Comparison of ENCODE assay signal across 11 mouse cellular contexts in genomic region chr17:84119221-84120017, GRCm38 (mm10).
DNase-seq lines count a peak whose midpoint lies in the region; ATAC-seq and TF ChIP-seq lines count a peak whose summit lies in the region.
"Had no signal": no experiment of that assay in that cellular context is flagged by ENCODE, and none has a peak within 500 bp of the region (broad histone marks: within the 10 kb centered on the region; RNA-seq: fewer than 3 reads in every experiment).

No protein-coding gene starts in this region.

- peaks cover 15% of the 10 kb centered on the region for H3K4me1 ChIP-seq in heart, postnatal 0 days (ENCODE audit: control insufficient read depth, insufficient read depth)
- H3K4me1 ChIP-seq in megakaryocyte, embryonic 14.5 days = peaks cover 96% of the 10 kb centered on the region

- H3K9me3 ChIP-seq in heart, postnatal 0 days (replicated peaks; ENCODE audit: control insufficient read depth, low read length) = no peaks in the 10 kb centered on the region
- no peaks in the 10 kb centered on the region for H3K9me3 ChIP-seq in megakaryocyte, embryonic 14.5 days
- H3K9me3 ChIP-seq: embryonic facial prominence, embryonic 13.5 days had no signal

- TF ChIP-seq CTCF in heart, postnatal 0 days (IDR thresholded peaks at IDR 0.05; ENCODE audit: low read depth) = no peak

- no peak for ATAC-seq in heart, postnatal 0 days (ENCODE audit: insufficient read depth, low read depth)
- peak; percentile 38 for ATAC-seq in granulocyte monocyte progenitor cell, adult 5-6 weeks (replicated peaks; ENCODE audit: poor library complexity, severe bottlenecking)
- ATAC-seq: hindbrain, postnatal 0 days had no signal

- no peak overlapping the region for H3K9ac ChIP-seq in heart, postnatal 0 days (replicated peaks; ENCODE audit: low read depth, low read length)
- H3K9ac ChIP-seq: embryonic facial prominence, embryonic 13.5 days had no signal

- no peaks in the 10 kb centered on the region for H3K36me3 ChIP-seq in heart, postnatal 0 days (replicated peaks; ENCODE audit: control insufficient read depth, insufficient read depth, low read length)
- peaks cover 2% of the 10 kb centered on the region for H3K36me3 ChIP-seq in megakaryocyte, embryonic 14.5 days (replicated peaks; ENCODE audit: low read length)
- H3K36me3 ChIP-seq: embryonic facial prominence, embryonic 13.5 days had no signal

- H3K27ac ChIP-seq in heart, postnatal 0 days (ENCODE audit: low read depth) = peak overlapping the region; percentile 56; the same call in 1 of the 2 replicates
- H3K27ac ChIP-seq: embryonic facial prominence, embryonic 13.5 days; hindbrain, postnatal 0 days had no signal

- WGBS in heart, postnatal 0 days = 84% methylated on average over 16 of the region's 16 CpGs

- no peak for DNase-seq in heart, postnatal 0 days (ENCODE audit: low spot score)
- no peak for DNase-seq in heart, postnatal 14 days
- DNase-seq in thymus, postnatal 14 days = peak; percentile 93
- no peak for DNase-seq in embryo, embryonic 10 days (ENCODE audit: low spot score)
- DNase-seq in frontal cortex, postnatal 25 days (ENCODE audit: low spot score in 2 of 2) = no peak
- DNase-seq in left cerebral cortex, postnatal 14 days (ENCODE audit: low spot score in 2 of 2) = no peak
- DNase-seq: retina, postnatal 1 day had no signal

- TF ChIP-seq EP300 in heart, postnatal 0 days (IDR thresholded peaks at IDR 0.05; ENCODE audit: low read depth) = no peak

- intact Hi-C loops in heart, postnatal 14 days (cut with DNase I) = no loop called here
- intact Hi-C loops in left cerebral cortex, postnatal 14 days (cut with DNase I) = no loop called here

- no peak overlapping the region for H3K4me3 ChIP-seq in heart, postnatal 0 days (ENCODE audit: low read depth, low read length)
- peak overlapping the region; percentile 88 for H3K4me3 ChIP-seq in megakaryocyte, embryonic 14.5 days (replicated peaks)
- H3K4me3 ChIP-seq: embryonic facial prominence, embryonic 13.5 days had no signal

- H3K4me2 ChIP-seq in heart, postnatal 0 days (ENCODE audit: low read depth, low read length) = no peak overlapping the region; the same call in 1 of the 2 replicates
- H3K4me2 ChIP-seq: embryonic facial prominence, embryonic 13.5 days had no signal

- H3K27me3 ChIP-seq in heart, postnatal 0 days (ENCODE audit: control insufficient read depth, insufficient read depth, low read length) = no peaks in the 10 kb centered on the region
- H3K27me3 ChIP-seq in megakaryocyte, embryonic 14.5 days (replicated peaks) = no peaks in the 10 kb centered on the region
- H3K27me3 ChIP-seq: embryonic facial prominence, embryonic 13.5 days had no signal
